Mouse (Mus musculus) cerebellum, postnatal 25 days (tissue): ENCODE results near the gene Mkrn2os.
"Not testable (repeated sequence)": the region's sequence is repeated elsewhere in the genome, so short reads cannot be mapped to it uniquely, and the experiment has no call there.

Experiments used
- DNase-seq, 2 experiments: peaks; one replicate each; pipeline ENCODE4 v3.0.0; 2021; ENCODE audit warnings: mixed read lengths in 2 of 2

Mkrn2os gene

DNA sequence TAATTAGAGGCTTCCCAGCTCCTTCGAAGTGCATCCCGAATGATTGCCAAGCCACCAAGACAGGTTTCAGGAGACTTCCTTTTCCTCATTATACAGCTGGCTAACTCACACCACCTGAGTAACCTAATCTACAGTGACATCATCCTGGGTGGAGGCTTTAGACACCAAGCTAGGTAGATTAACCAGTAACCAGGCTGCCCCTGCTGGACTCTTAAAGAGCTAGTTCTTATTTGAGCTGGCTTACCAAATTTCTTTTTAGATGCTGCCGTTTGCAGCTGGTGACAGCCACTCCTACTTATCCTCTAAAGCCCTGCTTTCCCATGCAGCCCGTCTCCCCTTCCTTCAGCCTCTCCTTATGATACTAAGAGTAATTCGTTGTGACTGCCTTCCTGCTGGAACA lies at the start of gene Mkrn2os:
Mkrn2os (minus strand) TSS at position 119 of the 400 bp plus-strand sequence.
- DNase-seq: no peak

DNA sequence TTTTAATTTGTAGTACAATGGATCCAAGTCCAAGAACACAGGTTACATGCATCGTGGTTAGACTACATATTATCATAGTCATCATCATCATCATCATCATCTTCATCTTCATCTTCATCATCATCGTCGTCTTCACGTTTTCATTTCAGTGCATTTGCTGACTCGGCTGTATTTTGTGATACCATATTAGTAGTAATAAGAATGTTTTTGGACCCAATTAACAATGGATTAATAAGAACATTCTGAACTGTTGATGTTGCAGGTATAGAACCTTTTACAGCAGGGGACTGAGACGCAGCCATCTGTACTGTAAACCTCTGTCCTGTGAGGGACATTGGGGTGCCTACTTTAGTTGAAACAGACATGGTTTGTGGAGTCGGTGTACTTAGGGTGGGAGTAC lies 45.8 kb upstream of the Mkrn2os start:
- DNase-seq: not testable (repeated sequence)

DNA sequence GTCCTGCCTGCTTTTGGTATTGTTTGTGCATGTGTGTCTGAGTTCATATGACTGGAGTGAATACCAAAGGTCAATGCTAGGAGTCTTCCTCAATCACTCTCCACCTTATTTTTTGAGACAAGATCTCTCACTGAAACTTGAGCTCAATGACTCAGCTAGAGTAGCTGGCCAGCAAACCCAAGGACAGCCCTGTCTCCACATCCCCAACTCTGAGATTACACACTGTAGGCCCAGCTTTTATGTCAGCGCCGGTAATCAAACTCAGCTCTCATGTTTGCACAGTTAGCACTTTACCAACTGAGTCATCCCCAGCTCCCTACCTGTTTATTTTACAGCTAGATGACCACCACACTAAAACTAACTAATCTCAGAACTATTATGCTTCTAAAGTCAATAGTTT lies 41.6 kb upstream of the Mkrn2os start:
- DNase-seq: no peak

DNA sequence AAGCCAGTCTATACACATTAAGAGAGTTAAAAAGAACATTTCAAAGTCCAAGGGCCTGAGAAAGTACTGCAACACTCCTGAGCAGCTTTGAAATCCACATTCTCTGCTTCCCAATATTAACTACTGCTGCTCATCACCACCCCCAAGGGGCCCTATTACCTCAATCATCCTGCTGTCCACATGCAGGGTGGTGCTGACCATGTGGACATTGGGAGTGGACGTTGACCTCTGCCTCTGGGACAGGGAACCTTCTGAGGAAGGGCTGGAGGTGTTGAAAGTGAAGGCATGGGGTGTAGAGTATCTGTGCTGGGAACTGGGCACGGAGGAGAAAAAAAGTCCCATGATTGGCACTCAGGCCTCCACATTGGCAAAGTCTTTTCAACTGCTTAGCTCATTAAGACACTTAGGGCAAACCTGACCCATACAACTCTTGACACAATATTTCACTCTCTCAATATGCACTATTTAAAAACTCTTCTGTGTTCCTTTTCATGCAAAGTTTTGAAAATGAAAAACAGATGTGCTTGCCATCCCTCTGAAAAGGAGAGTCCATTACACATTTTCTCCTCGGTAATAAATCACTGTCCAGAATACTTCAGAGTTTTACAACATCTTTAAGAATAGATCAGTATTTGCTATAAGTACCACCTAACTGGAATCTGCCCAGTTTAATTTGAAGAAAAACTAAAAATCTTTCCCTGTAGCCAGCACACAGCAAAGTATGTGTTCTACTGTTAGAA lies 38.9 kb upstream of the Mkrn2os start:
- no peak for DNase-seq

DNA sequence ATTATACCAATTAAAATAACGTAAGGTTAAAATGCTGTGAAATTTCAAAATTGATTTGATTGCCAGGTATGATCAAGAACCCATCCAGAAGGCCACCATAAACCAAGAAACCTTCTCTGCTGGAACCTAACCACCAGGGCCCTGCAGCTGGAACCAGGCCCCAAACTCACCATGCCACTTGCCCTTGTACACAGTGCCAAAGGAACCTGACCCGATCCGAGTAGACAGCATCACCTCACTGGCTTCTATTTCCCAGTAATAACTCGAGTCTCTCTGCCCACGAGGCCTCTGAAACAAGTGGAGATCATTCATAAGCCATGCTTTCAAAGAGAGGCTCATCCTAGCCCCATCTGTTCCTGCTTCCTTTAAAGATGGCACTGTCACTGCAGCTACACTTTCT lies 33.7 kb upstream of the Mkrn2os start:
- DNase-seq: no peak

DNA sequence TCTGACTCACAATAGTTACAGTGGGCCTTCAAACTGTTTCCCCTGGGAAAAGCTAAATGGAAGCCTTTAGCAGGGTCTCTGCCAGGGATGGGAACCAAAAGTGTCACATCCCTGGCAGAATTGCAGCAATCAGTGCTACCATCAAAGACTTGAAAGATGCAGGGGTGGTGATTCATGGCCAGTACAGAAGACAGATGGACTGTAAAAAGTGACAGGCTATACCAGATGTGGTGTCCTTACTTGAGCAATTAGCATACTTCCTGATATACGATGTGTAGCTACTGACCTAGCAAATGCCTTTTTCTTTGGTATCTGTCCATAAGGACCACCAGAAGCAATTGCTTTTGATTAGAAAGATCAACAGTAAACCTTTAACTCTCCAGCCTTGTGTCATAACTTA lies 28.6 kb upstream of the Mkrn2os start:
- no peak for DNase-seq

DNA sequence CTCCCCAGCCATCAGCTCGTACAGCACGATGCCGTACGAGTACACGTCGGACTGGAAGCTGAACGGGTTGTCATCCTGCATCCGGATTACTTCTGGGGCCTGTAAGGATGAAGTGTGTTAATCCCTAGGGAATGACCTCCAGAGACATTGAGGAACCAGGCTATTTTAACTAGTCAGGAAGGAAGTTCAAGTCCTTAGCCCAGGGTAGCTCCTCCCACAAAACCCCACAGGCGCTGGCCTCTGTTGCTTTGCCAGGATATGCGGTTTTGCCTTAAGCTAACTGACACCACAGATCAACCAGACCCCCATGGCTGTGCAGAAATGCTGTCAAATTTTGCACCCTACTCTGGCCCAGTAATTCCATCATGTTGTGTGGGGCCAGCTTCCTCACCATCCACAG lies 27.4 kb upstream of the Mkrn2os start:
- no peak for DNase-seq

DNA sequence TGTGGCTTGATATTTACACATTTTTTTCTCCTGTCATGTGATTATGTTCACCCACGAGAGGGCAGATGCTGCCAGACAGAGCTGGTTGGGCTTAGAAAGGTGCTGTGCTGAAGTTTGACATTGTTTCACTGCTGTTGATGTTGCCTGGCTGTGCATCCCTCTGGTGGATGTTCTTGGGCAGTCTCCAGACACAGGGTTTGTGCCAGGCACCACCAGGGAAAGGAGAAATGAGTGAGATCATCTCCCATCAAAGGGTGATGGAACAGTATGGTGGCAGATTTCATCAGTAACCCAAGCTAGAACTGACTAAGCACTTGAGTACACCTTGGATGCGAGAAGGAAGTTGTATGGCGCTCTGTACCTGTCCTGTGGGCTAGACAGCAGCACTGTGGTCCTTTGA lies 23.6 kb upstream of the Mkrn2os start:
- no peak for DNase-seq

DNA sequence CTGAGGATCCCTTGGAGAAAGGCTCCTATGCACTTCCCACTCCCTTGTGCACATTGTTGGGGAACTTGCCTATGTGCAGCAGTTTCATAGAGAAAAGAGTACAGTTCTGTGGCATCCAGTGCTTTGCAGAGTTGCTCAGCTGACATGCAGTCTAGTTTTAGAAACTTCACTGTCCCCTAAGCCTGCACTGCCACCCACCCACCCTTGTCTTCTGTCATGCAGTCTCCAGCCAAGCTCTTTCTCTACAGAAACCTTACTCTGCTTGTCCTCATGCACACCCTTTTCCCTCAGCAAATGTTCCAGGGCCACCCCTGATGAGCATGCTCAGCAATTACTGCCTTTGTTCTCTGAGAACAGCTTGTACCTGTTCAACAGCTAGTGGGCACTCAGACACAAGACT lies 21.4 kb upstream of the Mkrn2os start:
- DNase-seq: no peak

DNA sequence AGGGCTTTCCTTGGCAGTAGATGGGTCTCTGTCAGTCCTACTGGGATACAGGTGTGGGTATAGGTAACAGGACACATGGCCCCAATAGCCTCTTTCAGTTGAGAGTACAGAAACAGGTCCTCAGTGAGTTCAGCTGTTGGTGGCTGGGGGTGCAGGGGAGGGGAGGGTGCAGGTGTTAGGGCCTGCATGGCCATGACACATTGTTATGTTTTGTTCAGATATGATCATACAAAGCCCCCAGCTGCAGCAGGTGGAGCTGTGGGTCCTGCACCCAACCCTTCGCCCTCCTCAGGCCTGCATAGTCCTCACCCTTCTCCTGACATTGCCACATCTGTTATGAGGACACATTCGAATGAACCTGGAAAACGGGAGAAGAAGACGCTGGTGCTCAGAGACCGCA lies 17.9 kb upstream of the Mkrn2os start:
- no peak for DNase-seq

DNA sequence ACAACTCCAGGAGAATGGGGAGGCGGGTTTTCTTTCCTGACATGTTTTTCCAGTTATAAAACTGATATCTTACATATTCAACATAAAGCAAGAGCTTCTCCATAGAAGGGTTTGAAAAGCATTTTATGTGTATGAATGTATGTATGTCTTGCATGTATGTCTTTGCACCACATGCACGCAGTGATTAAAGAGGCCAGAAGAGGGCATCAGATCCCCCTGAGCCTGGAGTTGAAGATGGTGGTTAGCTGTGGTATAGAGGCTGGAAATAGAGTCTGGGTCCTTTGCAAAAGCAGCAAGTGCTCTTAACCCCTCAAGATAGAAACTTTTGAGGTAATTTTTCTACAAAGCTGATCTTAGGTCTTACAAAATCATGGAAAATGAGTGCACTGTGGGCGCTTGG lies 16.7 kb upstream of the Mkrn2os start:
- DNase-seq: peak in 1 of 2 experiments; percentile 40

DNA sequence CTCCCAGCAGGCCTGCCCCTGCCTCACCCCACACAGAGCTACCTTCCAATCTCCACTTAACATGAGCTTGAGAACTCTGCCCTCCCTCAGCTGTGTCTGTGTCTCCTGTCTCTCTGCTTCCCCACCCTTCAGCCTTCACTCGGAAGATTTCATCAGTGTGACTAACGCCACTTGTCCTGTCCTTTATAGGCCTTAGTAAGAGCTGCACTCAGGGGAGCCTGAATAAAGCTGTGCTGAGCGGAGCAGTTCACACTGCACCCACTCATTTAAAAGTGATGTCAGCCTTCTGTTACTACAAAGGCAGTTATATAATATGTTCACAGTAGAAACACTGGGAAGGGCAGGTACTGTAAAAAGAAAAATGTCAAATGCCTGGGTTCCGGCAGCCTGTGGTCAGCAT lies 15.1 kb upstream of the Mkrn2os start:
- no peak for DNase-seq

DNA sequence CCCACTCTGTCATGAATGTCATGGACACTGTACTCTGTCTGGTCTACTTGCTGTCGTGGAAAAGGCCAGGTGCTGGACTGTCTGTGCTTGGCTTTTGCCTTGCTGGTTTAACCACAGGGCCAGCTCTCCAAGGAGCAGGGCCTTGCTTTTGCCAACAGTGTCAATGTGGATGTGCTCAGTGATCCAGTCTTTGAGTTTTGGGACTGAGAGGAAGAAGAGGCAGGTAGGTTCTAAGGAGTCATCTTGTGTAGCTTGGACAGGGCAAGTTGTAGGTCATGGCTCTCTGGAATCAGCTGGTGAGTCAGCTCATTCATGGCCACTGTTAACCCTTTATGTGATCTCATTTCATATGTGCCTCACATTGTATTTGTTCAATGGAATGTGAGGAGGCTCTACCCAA lies 14.1 kb upstream of the Mkrn2os start:
- no peak for DNase-seq

DNA sequence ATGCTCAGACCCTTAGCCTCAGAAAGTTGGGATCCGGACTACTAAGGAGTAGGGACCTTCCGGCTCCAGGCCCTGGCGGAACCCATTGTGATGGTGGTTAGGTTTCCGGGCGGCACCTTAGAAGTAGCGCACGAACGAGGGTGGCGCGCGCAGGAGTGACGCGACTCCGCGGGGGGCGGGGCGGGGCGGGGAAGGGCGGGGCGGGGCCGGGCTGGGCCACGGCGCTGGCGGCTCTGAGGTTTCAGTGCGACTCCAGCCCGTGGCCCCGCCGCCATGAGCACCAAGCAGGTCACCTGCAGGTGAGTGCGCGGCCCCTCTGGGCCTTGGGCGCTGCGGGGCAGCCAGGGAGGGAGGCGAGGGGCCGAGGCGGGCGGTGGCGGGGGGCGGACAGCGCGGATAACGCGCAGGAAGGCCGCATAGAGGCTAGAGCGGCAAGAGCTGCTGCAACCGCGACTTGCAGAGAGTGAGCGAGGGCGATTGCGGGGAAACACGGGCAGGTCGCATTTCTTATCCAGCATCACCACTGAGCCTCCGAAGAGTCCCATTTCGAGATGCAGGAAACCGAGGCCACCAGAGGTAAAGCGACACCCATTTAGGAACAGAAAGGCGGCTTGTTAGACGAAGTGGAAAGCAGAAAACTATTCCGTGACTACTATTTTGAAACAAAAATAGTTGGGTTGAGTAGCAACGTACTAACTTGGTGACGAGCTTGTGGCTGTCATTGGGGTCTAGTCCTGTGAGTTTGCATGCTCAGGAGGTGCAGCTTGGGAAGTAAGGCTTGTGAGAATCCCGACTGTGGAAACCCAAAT lies 9.5 kb upstream of the Mkrn2os start, which contains the start of gene Mkrn2:
Mkrn2 (plus strand) TSS at position 188 of the 809 bp plus-strand sequence.
- DNase-seq: peak; percentile 89 to 92

DNA sequence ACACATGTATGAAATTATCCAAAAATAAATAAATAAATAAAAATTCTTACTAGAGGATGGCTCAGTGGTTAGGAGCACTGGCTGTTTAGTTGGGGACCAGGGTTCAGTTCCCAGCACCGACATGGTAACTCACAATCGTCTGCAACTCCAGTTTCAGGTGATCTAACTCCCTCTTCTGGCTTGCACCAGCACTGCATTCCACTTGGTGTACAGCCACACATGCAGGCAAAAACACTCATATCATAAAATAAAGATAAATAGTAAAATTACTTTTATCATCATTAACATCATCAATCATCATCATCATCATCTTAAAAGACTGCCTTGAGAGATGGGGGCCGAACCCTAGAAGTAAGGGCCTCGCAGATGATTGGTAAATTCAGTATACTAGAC lies 8.9 kb upstream of the Mkrn2os start:
- DNase-seq: peak in 1 of 2 experiments; percentile 40

DNA sequence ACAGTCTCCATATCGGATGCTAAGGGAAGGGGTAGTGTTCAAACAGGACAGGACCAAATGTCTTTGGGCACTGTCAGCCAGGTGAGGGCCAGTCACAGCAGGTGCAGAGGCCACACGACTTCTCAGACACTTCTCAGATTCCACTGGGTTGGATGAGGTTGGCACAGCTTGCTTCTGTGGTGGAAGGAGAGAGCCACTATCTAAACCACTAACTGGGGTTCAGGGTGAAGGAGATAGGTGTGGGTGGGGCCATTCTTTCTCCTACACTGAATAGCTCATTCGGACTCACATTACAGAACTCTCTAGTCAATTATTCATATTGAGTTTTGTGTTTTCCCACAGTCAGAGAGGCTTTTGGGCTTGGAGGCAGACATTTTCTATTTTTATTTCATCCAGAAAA lies 3.3 kb upstream of the Mkrn2os start:
- no peak for DNase-seq

DNA sequence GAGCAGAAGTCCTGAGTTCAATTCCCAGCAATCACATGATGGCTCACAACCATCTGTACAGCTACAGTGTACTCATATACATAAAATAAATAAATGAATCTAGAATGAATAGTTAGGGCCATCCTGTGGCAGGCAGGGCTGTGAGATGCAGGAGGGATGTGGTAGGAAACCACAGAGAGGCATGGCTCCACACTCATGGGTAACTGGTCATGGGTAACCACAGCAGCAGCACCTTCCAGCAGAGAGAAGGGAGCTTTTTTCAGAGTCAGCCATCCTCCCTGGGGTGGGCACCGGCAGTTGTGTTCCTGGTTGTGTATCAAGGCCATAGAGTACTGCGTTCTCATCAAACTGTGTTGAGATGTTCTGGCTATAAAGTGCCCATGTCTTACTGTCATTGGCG lies 2.1 kb upstream of the Mkrn2os start:
- no peak for DNase-seq

DNA sequence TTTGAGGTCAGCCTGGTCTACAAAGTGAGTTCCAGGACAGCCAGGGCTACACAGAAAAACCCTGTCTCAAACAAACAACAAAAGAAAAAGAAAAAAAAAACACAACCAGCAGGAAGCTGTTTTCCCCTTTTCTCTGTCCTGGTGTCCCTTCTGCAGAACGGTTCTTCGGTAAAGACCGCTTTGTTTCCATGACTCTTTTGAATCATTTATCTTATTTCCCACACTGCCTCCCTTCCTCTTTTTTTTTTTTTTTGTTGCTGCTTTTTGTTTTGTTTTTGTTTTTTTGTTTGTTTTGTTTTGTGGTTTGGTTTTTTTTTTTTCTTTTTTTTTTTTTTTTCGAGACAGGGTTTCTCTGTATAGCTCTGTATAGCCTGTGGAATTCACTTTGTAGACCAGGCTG lies 876 bp upstream of the Mkrn2os start:
- no peak for DNase-seq

DNA sequence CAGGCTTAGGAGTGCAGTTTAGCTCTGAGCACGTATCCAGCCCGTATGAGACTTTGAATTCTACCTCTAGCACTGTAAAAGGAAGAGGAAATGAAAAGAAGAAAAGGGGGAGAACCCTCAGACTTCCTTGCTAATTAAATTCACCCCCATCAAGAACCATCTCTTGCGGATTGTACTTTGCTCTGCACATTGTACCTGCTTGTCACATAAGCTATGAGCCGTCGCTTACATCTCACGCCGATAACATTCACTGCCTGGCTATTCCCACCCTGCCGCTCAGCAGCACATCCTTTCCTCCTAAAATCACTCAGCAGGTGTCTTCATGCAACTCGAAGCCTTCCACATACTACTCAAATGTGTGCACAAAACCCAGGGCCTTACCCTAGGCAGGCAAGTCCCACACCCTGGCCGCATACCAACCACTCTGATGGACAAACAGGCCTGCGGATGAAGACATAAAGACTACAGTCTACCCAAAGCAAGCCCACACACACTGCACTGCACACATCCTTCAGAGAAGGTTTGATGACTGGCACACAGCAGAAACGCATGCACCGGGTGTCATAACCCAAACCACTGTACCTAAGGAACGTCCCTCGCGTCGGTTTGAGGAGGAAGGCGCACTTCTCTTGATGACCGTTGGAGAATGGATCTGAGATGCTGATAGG lies 550 bp downstream of the Mkrn2os start:
- no peak for DNase-seq

DNA sequence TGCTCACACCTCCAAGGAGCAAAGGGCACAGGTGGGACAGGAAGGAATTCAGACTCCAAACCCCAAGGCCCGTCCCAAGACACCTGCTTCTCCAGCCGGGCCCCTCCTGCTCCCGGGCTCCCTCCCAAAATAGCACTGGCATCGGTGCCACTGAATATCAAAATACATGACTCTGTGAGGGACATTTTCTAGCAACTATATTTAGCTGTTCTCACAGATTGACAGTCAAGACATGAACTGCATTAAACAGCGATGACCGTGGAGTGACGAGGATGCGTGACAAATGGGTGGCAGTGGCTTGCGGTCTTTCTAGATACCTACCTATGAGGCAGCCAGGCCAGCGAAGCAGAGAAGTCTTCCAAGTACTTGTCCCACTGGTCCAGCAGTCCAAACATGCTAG lies 6.1 kb downstream of the Mkrn2os start:
- no peak for DNase-seq

DNA sequence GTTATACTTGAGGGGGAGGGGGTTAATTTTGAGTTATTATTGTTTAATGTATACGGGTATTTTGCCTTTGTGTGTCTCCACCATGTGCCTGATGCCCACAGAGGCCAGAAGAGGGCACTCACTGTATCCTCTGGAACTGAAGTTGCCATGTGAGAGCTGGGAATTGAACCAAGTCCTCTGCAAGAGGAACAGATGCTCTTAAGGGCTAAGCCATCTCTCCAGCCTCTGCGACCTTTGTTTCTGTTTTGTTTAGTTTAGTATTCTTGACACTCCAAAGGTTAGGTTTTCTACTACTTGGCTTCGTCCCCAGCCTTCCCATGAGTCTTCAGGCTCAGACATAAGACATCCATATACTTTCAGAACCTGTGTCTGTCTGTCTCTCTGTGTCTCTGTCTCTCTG lies 8.2 kb downstream of the Mkrn2os start:
- no peak for DNase-seq

DNA sequence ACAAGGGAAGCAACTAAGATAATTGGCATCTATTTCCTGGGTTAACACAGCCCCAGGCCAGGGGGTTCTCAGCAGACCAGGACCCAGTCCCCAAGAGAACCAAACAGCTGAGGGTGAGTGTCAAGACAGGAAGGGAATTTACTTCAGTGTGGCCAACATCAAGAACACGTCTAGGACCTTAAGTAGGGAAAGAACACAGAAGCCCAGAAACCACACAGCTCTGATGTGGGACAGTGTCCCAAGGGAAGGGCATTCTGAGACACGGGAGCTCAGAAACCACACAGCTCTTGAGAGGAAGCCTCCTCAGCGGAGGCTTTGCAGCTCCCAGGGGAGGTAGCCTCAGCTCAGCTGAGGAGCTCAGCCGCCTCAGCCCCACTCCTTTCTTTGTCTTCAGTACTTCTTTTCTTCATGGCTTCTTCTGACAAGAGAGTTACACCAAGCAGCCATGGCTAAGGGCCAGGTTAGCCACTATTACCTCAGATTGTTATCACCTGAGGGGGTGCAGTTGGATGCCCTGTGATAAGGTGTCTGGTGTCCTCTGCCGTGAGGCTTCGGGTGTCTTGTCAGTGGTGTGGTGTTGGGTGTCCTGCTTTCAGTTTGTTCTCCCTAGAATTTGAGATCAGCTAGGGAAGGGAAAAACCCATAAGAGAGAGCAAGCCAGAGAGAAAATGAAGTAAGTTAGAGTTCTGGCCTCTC lies 8.8 kb downstream of the Mkrn2os start:
- no peak for DNase-seq
